Mouse (Mus musculus) forebrain, postnatal 0 days (tissue): ENCODE measurements at regions not wholly inside any gene's neighbourhood (a gene's known extent, or its start where the extent isn't known, plus 50 kb on each side); places are given as distances from the start of the nearest gene placed in this dataset.

ENCODE experiments used
- ATAC-seq: fragments of 200-750 bp; cut with Nextera tagmentation; 2 replicates; pipeline ENCODE4 v1.8.0; 2017; ENCODE audit warnings: mild to moderate bottlenecking, moderate library complexity
- DNase-seq: peaks from one replicate; pipeline ENCODE4 v3.0.0-alpha.2; 2015
- H3K27ac ChIP-seq: fragments of 300-500 bp; sonication (generic); 2 replicates; pipeline ENCODE4 v1.5.1; 2014; ENCODE audit warnings: low read depth, mild to moderate bottlenecking, antibody characterized with exemption, low read length, moderate library complexity, mixed read lengths
- H3K27me3 ChIP-seq: fragments of 300-500 bp; sonication (generic); 2 replicates; pipeline ENCODE4 v1.6.1; 2014; ENCODE audit warnings: mild to moderate bottlenecking, low read length, mixed read lengths; ENCODE audit not compliant: insufficient read depth
- H3K36me3 ChIP-seq: fragments of 300-500 bp; sonication (generic); 2 replicates; pipeline ENCODE4 v1.6.1; 2014; ENCODE audit warnings: mild to moderate bottlenecking, moderate library complexity; ENCODE audit not compliant: insufficient read depth
- H3K4me1 ChIP-seq: fragments of 300-500 bp; sonication (generic); 2 replicates; pipeline ENCODE4 v1.6.1; 2014; ENCODE audit warnings: antibody characterized with exemption; ENCODE audit not compliant: insufficient read depth
- H3K4me2 ChIP-seq: fragments of 300-500 bp; sonication (generic); 2 replicates; pipeline ENCODE4 v1.6.1; 2014; ENCODE audit warnings: low read depth, mild to moderate bottlenecking, moderate library complexity
- H3K4me3 ChIP-seq: fragments of 300-500 bp; sonication (generic); 2 replicates; pipeline ENCODE4 v1.5.1; 2014; ENCODE audit warnings: low read depth, low read length, mixed read lengths
- H3K9ac ChIP-seq: fragments of 300-500 bp; sonication (generic); 2 replicates; pipeline ENCODE4 v1.6.1; 2014; ENCODE audit warnings: mild to moderate bottlenecking
- H3K9me3 ChIP-seq: fragments of 300-500 bp; sonication (generic); 2 replicates; pipeline ENCODE4 v1.6.1; 2016; ENCODE audit warnings: low read length
- CTCF ChIP-seq: sonication (generic); IDR thresholded peaks from 2 replicates; pipeline ENCODE4 v1.5.1; 2016; ENCODE audit warnings: antibody characterized with exemption, control low read depth, low read depth
- WGBS: fragments of 180-500 bp; shearing (Covaris S2); extraction: QIAGEN DNeasy Blood & Tissue Kit; methylation state at CpG from one replicate; pipeline ENCODE4 v1.1.7; 2014; 5-methylcytosine and 5-hydroxymethylcytosine counted together

GRCm38 (mm10) chr3:143017480-143017879 is 135.7 kb upstream of the Pkn2 start:
- Histone ChIP-seq H3K4me1 (no peaks in the 10 kb centered on the region), H3K36me3 (no peaks in the 10 kb centered on the region), H3K27ac (no peak overlapping the region), H3K4me3 (no peak overlapping the region), H3K9ac (no peak overlapping the region), H3K27me3 (no peaks in the 10 kb centered on the region), H3K9me3 (no peaks in the 10 kb centered on the region), H3K4me2 (no peak overlapping the region)
- DNase-seq: no peak
- 82% methylated on average over 4 of the region's 4 CpGs for WGBS
- no peak for ATAC-seq
- TF ChIP-seq CTCF: no peak

- H3K27ac ChIP-seq: no peak overlapping the region
- H3K4me1 ChIP-seq: no peaks in the 10 kb centered on the region
- WGBS: 82% methylated on average over 5 of the region's 5 CpGs
- DNase-seq: no peak
- H3K36me3 ChIP-seq: no peaks in the 10 kb centered on the region
- H3K9ac ChIP-seq: no peak overlapping the region
- TF ChIP-seq CTCF: no peak
- no peak for ATAC-seq
- no peak overlapping the region for H3K4me3 ChIP-seq
- H3K27me3 ChIP-seq: no peaks in the 10 kb centered on the region
- H3K4me2 ChIP-seq: no peak overlapping the region
- H3K9me3 ChIP-seq: no peaks in the 10 kb centered on the region
These were observed 135.0 kb upstream of the Pkn2 start for GRCm38 (mm10) chr3:143016758-143017157.

- ATAC-seq (no peak), DNase-seq (no peak)
These were observed 132.6 kb upstream of the Pkn2 start for GRCm38 (mm10) chr3:143014421-143014820.

GRCm38 (mm10) chr3:143007047-143007446 is 125.2 kb upstream of the Pkn2 start:
- ATAC-seq: no peak
- Histone ChIP-seq H3K27ac (no peak overlapping the region), H3K4me1 (no peaks in the 10 kb centered on the region), H3K9me3 (no peaks in the 10 kb centered on the region), H3K4me3 (no peak overlapping the region), H3K9ac (no peak overlapping the region), H3K36me3 (no peaks in the 10 kb centered on the region), H3K27me3 (no peaks in the 10 kb centered on the region), H3K4me2 (no peak overlapping the region)
- no peak for TF ChIP-seq CTCF
- DNase-seq: no peak
- WGBS: 93% methylated on average over 3 of the region's 3 CpGs

More at GRCm38 (mm10) chr3:143014421-143014820, 132.6 kb upstream of the Pkn2 start:
- Histone ChIP-seq H3K36me3 (no peaks in the 10 kb centered on the region), H3K27ac (no peak overlapping the region), H3K4me1 (no peaks in the 10 kb centered on the region), H3K9ac (no peak overlapping the region), H3K27me3 (no peaks in the 10 kb centered on the region), H3K4me3 (no peak overlapping the region), H3K9me3 (no peaks in the 10 kb centered on the region), H3K4me2 (no peak overlapping the region)
- WGBS: 83% methylated on average over 4 of the region's 4 CpGs
- no peak for TF ChIP-seq CTCF

- no peak overlapping the region for H3K4me2 ChIP-seq
- WGBS: 63% methylated on average over 5 of the region's 5 CpGs
- DNase-seq: no peak
- no peaks in the 10 kb centered on the region for H3K9me3 ChIP-seq
- no peaks in the 10 kb centered on the region for H3K27me3 ChIP-seq
- no peak overlapping the region for H3K4me3 ChIP-seq
- no peak for ATAC-seq
- H3K36me3 ChIP-seq: no peaks in the 10 kb centered on the region
- H3K27ac ChIP-seq: no peak overlapping the region
- no peak for TF ChIP-seq CTCF
- H3K9ac ChIP-seq: no peak overlapping the region
- no peaks in the 10 kb centered on the region for H3K4me1 ChIP-seq
These were observed 120.1 kb upstream of the Pkn2 start for GRCm38 (mm10) chr3:143001952-143002351.

GRCm38 (mm10) chr3:142995981-142996743 is 114.4 kb upstream of the Pkn2 start:
- Histone ChIP-seq H3K4me2 (no peak overlapping the region), H3K4me3 (no peak overlapping the region), H3K27ac (no peak overlapping the region), H3K9ac (no peak overlapping the region), H3K4me1 (no peaks in the 10 kb centered on the region), H3K9me3 (no peaks in the 10 kb centered on the region), H3K27me3 (no peaks in the 10 kb centered on the region), H3K36me3 (no peaks in the 10 kb centered on the region)
- WGBS: 41% methylated on average over 3 of the region's 3 CpGs
- TF ChIP-seq CTCF: peak; percentile 54
- ATAC-seq (no peak), DNase-seq (peak; percentile 31)

- Histone ChIP-seq H3K27me3 (no peaks in the 10 kb centered on the region), H3K4me3 (no peak overlapping the region), H3K4me2 (no peak overlapping the region), H3K9me3 (no peaks in the 10 kb centered on the region), H3K36me3 (no peaks in the 10 kb centered on the region), H3K9ac (no peak overlapping the region), H3K4me1 (no peaks in the 10 kb centered on the region), H3K27ac (no peak overlapping the region)
- ATAC-seq (no peak), DNase-seq (no peak)
- WGBS: 89% methylated on average over 5 of the region's 5 CpGs
- no peak for TF ChIP-seq CTCF
These were observed 102.7 kb upstream of the Pkn2 start for GRCm38 (mm10) chr3:142984547-142984946.
